7 mouse cellular contexts compared by ENCODE assay signal in genomic region chr17:33718384-33718881, GRCm38 (mm10). TPM values are rescaled to one million over a fixed set of nuclear protein-coding genes. Genes with fewer than 3 reads are reported as not detected.
DNase-seq lines count a peak whose midpoint lies in the region; ATAC-seq and TF ChIP-seq lines count a peak whose summit lies in the region.

TSS of gene March2 (minus strand) at chr17:33718670.

- peak within 1 kb of the TSS; percentile 84 for H3K27ac ChIP-seq in embryonic facial prominence, embryonic 10.5 days (replicated peaks)
- peak within 1 kb of the TSS; percentile 41; the same call in 1 of the 2 replicates for H3K27ac ChIP-seq in intestine, postnatal 0 days (ENCODE audit: low read depth, low read length)
- no peak within 1 kb of the TSS for H3K27ac ChIP-seq in midbrain, embryonic 12.5 days (replicated peaks)
- peak within 1 kb of the TSS; percentile 1; the same call in 1 of the 2 replicates for H3K27ac ChIP-seq in small intestine, adult 2 months (ENCODE audit: insufficient read depth, low read depth, low read length)

- H3K9me3 ChIP-seq in embryonic facial prominence, embryonic 10.5 days, result no peaks in the 10 kb centered on the region
- no peaks in the 10 kb centered on the region for H3K9me3 ChIP-seq in intestine, postnatal 0 days (ENCODE audit: control insufficient read depth)
- no peaks in the 10 kb centered on the region for H3K9me3 ChIP-seq in midbrain, embryonic 12.5 days

- peak; percentile 99 for DNase-seq in adrenal gland, postnatal 10 days
- peak; percentile 98 for DNase-seq in embryonic facial prominence, embryonic 10.5 days (ENCODE audit: low spot score)
- DNase-seq in gonadal fat pad, adult 2 months (ENCODE audit: low read depth), result peak; percentile 64
- DNase-seq in left cerebral cortex, postnatal 4 days, result peak; percentile 97

- H3K4me1 ChIP-seq in embryonic facial prominence, embryonic 10.5 days, result peaks cover 6% of the 10 kb centered on the region
- no peaks in the 10 kb centered on the region for H3K4me1 ChIP-seq in intestine, postnatal 0 days (replicated peaks; ENCODE audit: control insufficient read depth, insufficient read depth, low read length)
- 0 out of 2 replicates have a peak, but pooled peaks cover 4% of the 10 kb centered on the region for H3K4me1 ChIP-seq in midbrain, embryonic 12.5 days
- H3K4me1 ChIP-seq in small intestine, adult 2 months (ENCODE audit: control insufficient read depth, insufficient read depth, insufficient read length, low read length), result no peaks in the 10 kb centered on the region

- H3K27me3 ChIP-seq in embryonic facial prominence, embryonic 10.5 days (replicated peaks; ENCODE audit: low read depth, poor library complexity, severe bottlenecking), result no peaks in the 10 kb centered on the region
- H3K27me3 ChIP-seq in intestine, postnatal 0 days (replicated peaks; ENCODE audit: control insufficient read depth, insufficient read depth, low read length), result no peaks in the 10 kb centered on the region
- no peaks in the 10 kb centered on the region for H3K27me3 ChIP-seq in midbrain, embryonic 12.5 days
- H3K27me3 ChIP-seq in small intestine, adult 2 months (ENCODE audit: control insufficient read depth, insufficient read depth, low read length), result no peaks in the 10 kb centered on the region

- TF ChIP-seq POLR2A in small intestine, adult 2 months (IDR thresholded peaks at IDR 0.05; ENCODE audit: low read depth, low read length), result peak; percentile 67; the same call in 1 of the 2 replicates

- H3K9ac ChIP-seq in intestine, postnatal 0 days (ENCODE audit: low read depth, low read length), result peak within 1 kb of the TSS; percentile 71
- H3K9ac ChIP-seq in midbrain, embryonic 12.5 days (replicated peaks), result peak within 1 kb of the TSS; percentile 73

- H3K4me2 ChIP-seq in intestine, postnatal 0 days (replicated peaks; ENCODE audit: low read depth), result peak within 1 kb of the TSS; percentile 77
- H3K4me2 ChIP-seq in midbrain, embryonic 12.5 days (replicated peaks), result peak within 1 kb of the TSS; percentile 68

- no peaks in the 10 kb centered on the region for H3K36me3 ChIP-seq in embryonic facial prominence, embryonic 10.5 days (replicated peaks)
- H3K36me3 ChIP-seq in intestine, postnatal 0 days (ENCODE audit: control insufficient read depth, insufficient read depth), result no peaks in the 10 kb centered on the region
- no peaks in the 10 kb centered on the region for H3K36me3 ChIP-seq in midbrain, embryonic 12.5 days
- no peaks in the 10 kb centered on the region for H3K36me3 ChIP-seq in small intestine, adult 2 months (ENCODE audit: control insufficient read depth, insufficient read depth, low read length)

- no peak for TF ChIP-seq CTCF in intestine, postnatal 0 days (IDR thresholded peaks at IDR 0.05; ENCODE audit: low read depth)
- no peak for TF ChIP-seq CTCF in small intestine, adult 2 months (IDR thresholded peaks at IDR 0.05; ENCODE audit: extremely low read depth, insufficient read length, insufficient replicate concordance, low read depth, low read length)

- WGBS in embryonic facial prominence, embryonic 10.5 days, result under 1% methylated on average over 46 of the region's 46 CpGs
- WGBS in intestine, postnatal 0 days, result 1% methylated on average over 46 of the region's 46 CpGs
- under 1% methylated on average over 46 of the region's 46 CpGs for WGBS in midbrain, embryonic 12.5 days
- under 1% methylated on average over 46 of the region's 46 CpGs for WGBS in small intestine, adult 2 months

- H3K4me3 ChIP-seq in embryonic facial prominence, embryonic 10.5 days, result peak within 1 kb of the TSS; percentile 83
- peak within 1 kb of the TSS; percentile 91 for H3K4me3 ChIP-seq in intestine, postnatal 0 days (ENCODE audit: low read depth, low read length)
- H3K4me3 ChIP-seq in midbrain, embryonic 12.5 days, result peak within 1 kb of the TSS; percentile 90
- peak within 1 kb of the TSS; percentile 92 for H3K4me3 ChIP-seq in small intestine, adult 2 months (ENCODE audit: low read depth, low read length)

- peak; percentile 100 for ATAC-seq in intestine, postnatal 0 days
- ATAC-seq in midbrain, embryonic 12.5 days (ENCODE audit: low FRiP score, low read depth), result peak; percentile 100

- intact Hi-C loops in left cerebral cortex, postnatal 4 days (cut with DNase I), result no loop called here

RNA-seq across cellular contexts. Expression of gene March2, which starts in this region (rescaled TPM):
- 100 to 1,000 TPM; 115 to 126 TPM for total RNA-seq in adrenal gland, postnatal 10 days (2021)
- 28.0 and 28.5 TPM in 2 replicates for polyA plus RNA-seq in embryonic facial prominence, embryonic 10.5 days (2016; fragmentation: Nextera tagmentation; extraction: Ambion mirVana)
- polyA plus RNA-seq in gonadal fat pad, adult 2 months (2012; rRNA removed), result 93.7 and 135 TPM in 2 replicates
- polyA plus RNA-seq in intestine, postnatal 0 days (2015; fragmentation: Nextera tagmentation; extraction: Ambion mirVana), result 51.2 and 56.0 TPM in 2 replicates
- total RNA-seq in left cerebral cortex, postnatal 4 days (2021), result 10 to 100 TPM; 66.9 to 73.5 TPM
- polyA plus RNA-seq in midbrain, embryonic 12.5 days (2016; fragmentation: Nextera tagmentation; extraction: Ambion mirVana), result 46.7 and 52.2 TPM in 2 replicates
- 43.7 and 60.9 TPM in 2 replicates for polyA plus RNA-seq in small intestine, adult 2 months (2012; rRNA removed)
